Mouse (Mus musculus): Measurements from ENCODE around the gene Gm20388. TPM values are rescaled to one million over a fixed set of nuclear protein-coding genes. Genes with fewer than 3 reads are reported as not detected.
"Not testable (repeated sequence)": the region's sequence is repeated elsewhere in the genome, so short reads cannot be mapped to it uniquely, and the experiment has no call there.

The Gm20388 gene
- total RNA-seq, 2 experiments from 2014 or later: 11.4 to 18.1 TPM

- no peak for ATAC-seq (replicated peaks; ENCODE audit: low FRiP score, low TSS enrichment, poor library complexity, severe bottlenecking)
Measured at GRCm38 (mm10) chr8:120692934-120693333, 782.3 kb downstream of the Gm20388 start.

DNA sequence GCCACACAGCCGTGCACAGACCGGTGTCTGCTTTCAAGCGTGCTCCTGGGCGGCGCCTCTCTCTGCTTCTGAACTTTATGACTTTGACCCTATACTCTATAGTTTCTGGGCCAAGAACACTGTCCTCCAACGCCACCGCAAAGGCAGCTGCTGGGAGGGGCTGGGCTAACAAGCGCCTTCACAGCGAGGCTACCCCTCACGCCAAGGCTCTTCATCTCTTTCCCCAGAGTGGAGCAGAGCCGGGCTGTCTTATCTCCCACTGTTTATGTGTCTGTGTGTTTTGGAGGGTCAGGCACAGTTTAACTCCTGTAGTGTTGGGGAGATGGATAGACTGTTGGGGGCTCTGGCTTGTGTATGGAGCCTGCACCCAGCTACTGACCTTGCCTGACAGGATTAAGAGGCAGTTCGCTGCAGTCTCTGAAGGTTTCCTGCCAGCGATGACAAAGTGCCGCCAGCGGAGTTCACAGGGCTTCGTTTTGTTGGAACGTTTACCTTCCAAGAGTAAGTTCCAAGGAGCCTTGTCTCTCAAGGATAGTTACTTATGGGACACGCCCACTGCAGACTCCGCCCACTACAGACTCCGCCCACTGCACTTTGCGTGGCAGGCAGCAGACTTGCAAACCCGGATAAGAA lies 783.3 kb downstream of the Gm20388 start:
- ATAC-seq (replicated peaks; ENCODE audit: low FRiP score, low TSS enrichment, poor library complexity, severe bottlenecking): peak; percentile 83

- ATAC-seq (replicated peaks; ENCODE audit: low FRiP score, low TSS enrichment, poor library complexity, severe bottlenecking): no peak
Measured at GRCm38 (mm10) chr8:120696401-120697153, 785.9 kb downstream of the Gm20388 start.

- ATAC-seq (replicated peaks; ENCODE audit: low FRiP score, low TSS enrichment, poor library complexity, severe bottlenecking): peak; percentile 33; the same call in 1 of the 2 replicates
Measured at GRCm38 (mm10) chr8:120697154-120697978, 786.7 kb downstream of the Gm20388 start.

GRCm38 (mm10) chr8:120697979-120698272 lies 787.3 kb downstream of the Gm20388 start:
- ATAC-seq (replicated peaks; ENCODE audit: low FRiP score, low TSS enrichment, poor library complexity, severe bottlenecking): no peak

GRCm38 (mm10) chr8:120698426-120698825 lies 787.8 kb downstream of the Gm20388 start:
- ATAC-seq (replicated peaks; ENCODE audit: low FRiP score, low TSS enrichment, poor library complexity, severe bottlenecking): no peak

- ATAC-seq (replicated peaks; ENCODE audit: low FRiP score, low TSS enrichment, poor library complexity, severe bottlenecking): no peak
Measured at GRCm38 (mm10) chr8:120699079-120699478, 788.4 kb downstream of the Gm20388 start.

DNA sequence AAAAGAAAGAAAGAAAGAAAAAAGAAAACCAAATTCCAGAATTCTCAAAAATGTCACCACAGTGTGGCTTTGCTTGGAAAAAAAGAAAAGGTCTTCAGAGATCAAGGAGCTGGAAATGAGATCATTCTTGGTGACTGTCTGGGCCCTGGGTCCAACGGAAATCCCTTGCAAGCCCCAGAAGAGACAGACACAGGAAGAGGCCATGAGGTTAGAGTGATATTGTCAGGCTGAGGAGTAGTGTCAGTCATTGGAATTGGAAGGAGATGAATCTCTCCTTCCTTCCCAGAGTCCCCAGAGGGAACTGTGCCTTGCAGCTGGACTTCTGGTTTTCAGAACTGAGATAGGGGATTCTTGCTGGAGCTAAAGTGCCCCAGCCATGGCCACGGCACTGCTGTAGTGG lies 788.9 kb downstream of the Gm20388 start:
- no peak for ATAC-seq (replicated peaks; ENCODE audit: low FRiP score, low TSS enrichment, poor library complexity, severe bottlenecking)

- ATAC-seq (replicated peaks; ENCODE audit: low FRiP score, low TSS enrichment, poor library complexity, severe bottlenecking): no peak
Measured at GRCm38 (mm10) chr8:120700053-120700452, 789.4 kb downstream of the Gm20388 start.

DNA sequence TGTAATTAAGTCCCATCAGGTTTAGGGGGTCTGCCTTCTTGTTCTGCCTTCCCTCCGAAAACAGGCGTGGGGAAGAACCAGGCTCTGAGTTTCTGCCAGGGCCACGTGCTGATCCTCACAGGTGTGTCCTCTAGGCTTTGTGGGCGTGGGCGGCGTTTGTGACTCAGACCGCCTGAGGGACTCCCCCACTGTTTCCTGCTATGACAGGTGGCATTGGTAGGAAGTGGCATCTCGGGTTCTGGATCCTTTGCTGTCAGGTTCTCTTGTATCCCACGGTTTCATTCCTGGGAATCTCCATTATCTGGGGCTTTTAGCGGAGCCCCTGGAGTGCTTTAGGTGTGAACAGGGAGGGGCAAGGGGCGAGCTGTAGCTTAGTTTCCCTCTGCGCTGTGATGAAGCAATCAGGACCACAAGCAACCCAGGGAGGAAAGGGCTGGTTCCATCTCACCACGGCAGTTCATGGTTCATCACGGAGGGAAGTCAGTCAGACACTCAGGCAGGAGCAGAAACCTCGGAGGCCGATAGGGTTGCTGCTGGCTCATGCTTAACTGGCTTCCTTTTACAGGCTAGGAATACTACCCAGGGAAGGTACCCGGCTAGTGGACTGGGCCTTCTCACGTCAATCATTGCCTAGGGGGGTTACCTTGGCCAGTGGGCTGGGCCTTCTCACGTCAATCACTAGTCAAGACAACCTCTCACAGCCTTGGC lies 791.3 kb downstream of the Gm20388 start:
- ATAC-seq (replicated peaks; ENCODE audit: low FRiP score, low TSS enrichment, poor library complexity, severe bottlenecking): 0 out of 2 replicates have a peak, but pooled peaks have one; percentile 20

GRCm38 (mm10) chr8:120704203-120704602 lies 793.6 kb downstream of the Gm20388 start:
- no peak for ATAC-seq (replicated peaks; ENCODE audit: low FRiP score, low TSS enrichment, poor library complexity, severe bottlenecking)

GRCm38 (mm10) chr8:120705163-120705562 lies 794.5 kb downstream of the Gm20388 start:
- ATAC-seq (replicated peaks; ENCODE audit: low FRiP score, low TSS enrichment, poor library complexity, severe bottlenecking): no peak

DNA sequence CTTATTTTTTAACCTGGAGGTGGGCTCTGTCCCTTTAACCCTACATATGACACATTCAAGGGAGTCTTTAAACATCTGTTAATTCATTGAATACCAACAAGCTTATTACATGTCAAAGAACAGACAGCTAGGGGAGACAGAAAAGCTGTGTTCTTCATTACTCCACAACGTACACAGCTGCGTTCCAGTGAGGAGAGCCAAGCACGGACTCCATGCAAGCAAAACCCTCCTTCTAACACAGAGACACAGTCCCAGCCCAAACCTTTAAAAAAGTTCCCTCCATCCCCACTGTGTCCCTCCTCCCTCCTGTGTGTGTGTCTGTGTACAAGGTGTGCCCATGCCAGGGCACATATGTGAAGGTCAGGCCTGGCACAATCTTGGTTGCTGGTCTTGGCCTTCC lies 795.6 kb downstream of the Gm20388 start:
- ATAC-seq (replicated peaks; ENCODE audit: low FRiP score, low TSS enrichment, poor library complexity, severe bottlenecking): no peak

GRCm38 (mm10) chr8:120709176-120709575 lies 798.5 kb downstream of the Gm20388 start:
- no peak for ATAC-seq (replicated peaks; ENCODE audit: low FRiP score, low TSS enrichment, poor library complexity, severe bottlenecking)

GRCm38 (mm10) chr8:120715200-120715599 lies 804.6 kb downstream of the Gm20388 start:
- no peak for ATAC-seq (replicated peaks; ENCODE audit: low FRiP score, low TSS enrichment, poor library complexity, severe bottlenecking)

- ATAC-seq (replicated peaks; ENCODE audit: low FRiP score, low TSS enrichment, poor library complexity, severe bottlenecking): no peak
Measured at GRCm38 (mm10) chr8:120715996-120716680, 805.5 kb downstream of the Gm20388 start.

DNA sequence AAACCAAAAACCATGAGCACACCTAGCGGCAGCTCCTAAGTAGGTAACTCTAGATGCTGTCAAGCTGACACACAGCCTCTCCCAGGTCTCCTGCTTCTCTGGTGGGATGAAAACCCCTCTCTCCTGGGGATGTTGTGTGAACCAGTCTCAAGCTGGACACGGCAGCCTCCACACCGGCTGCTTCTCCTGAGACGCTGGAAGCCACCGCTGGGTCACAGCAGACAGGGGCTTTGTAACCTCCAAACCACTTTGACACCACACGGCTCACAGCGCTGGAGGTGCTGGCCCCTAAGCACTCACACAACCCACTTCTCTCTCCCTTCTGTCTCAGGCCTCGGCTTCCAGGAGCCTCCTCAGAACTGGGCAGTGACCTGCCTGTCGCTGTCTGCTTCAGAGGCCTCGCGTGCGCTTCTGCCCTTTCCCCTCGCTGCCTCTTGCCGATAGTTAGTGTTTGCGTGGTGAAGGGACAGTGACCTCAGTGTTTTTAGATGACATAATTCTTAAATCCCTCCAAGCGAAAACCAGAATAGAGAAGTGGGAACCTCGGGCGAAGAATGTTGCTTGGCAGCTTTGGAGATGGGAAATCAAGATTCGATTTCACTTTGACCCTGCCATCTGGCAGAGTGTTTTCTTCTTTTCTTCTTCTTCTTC lies 809.1 kb downstream of the Gm20388 start:
- no peak for ATAC-seq (replicated peaks; ENCODE audit: low FRiP score, low TSS enrichment, poor library complexity, severe bottlenecking)

DNA sequence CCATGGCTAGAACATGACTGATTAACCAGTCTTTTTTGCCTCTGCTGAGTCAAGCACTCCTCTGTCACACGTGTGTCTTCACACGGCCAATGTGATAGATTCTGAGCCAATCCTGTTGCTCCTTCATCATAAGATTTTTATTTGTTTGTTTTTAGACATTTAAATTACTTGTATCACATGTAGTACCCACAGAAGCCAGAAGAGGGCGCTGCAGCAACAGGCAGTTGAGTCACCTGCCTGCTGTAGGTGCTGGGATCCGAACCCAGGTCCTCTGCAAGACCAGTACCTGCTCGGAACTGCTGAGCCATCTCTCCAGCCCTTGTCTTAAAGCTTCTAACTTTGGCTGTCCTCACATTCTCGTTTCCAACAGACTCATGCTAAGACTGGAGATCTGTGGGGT lies 812.4 kb downstream of the Gm20388 start:
- no peak for ATAC-seq (replicated peaks; ENCODE audit: low FRiP score, low TSS enrichment, poor library complexity, severe bottlenecking)

DNA sequence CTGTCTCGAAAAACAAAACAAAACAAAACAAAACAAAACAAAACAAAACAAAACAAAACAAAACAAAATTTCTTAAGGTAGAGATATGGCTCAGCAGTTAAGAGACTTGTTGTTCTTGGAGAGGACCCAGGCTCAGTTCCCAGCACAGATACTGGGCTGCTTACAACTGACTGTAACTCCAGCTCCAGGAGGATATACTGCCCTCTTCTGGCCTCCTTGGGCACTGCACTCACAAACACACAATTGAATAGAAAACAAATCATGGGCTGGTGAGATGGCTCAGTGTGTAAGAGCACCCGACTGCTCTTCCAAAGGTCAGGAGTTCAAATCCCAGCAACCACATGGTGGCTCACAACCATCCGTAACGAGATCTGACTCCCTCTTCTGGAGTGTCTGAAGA lies 813.5 kb downstream of the Gm20388 start:
- not testable (repeated sequence) for ATAC-seq (replicated peaks; ENCODE audit: low FRiP score, low TSS enrichment, poor library complexity, severe bottlenecking)

Data from megakaryocyte-erythroid progenitor cell, adult 5-6 weeks (primary cell).